Mouse (Mus musculus) embryonic facial prominence, embryonic 10.5 days (tissue): ENCODE results near the gene Gm11985. TPM values are rescaled to one million over a fixed set of nuclear protein-coding genes. Genes with fewer than 3 reads are reported as not detected.
"Not testable (repeated sequence)": the region's sequence is repeated elsewhere in the genome, so short reads cannot be mapped to it uniquely, and the experiment has no call there.

Source experiments
- DNase-seq: peaks from one replicate; pipeline ENCODE4 v3.0.0-alpha.2; 2017; ENCODE audit warnings: low spot score
- H3K27ac ChIP-seq: fragments of 300-500 bp; sonication (generic); replicated peaks from 2 replicates; pipeline ENCODE4 v1.5.1; 2016; ENCODE audit warnings: mild to moderate bottlenecking
- H3K27me3 ChIP-seq: fragments of 300-500 bp; sonication (generic); replicated peaks from 2 replicates; pipeline ENCODE4 v1.6.1; 2016; ENCODE audit warnings: low read depth, mild to moderate bottlenecking; ENCODE audit not compliant: poor library complexity, severe bottlenecking
- H3K36me3 ChIP-seq: fragments of 300-500 bp; sonication (generic); replicated peaks from 2 replicates; pipeline ENCODE4 v1.6.1; 2016; ENCODE audit warnings: mild to moderate bottlenecking, moderate library complexity
- H3K4me1 ChIP-seq: fragments of 300-500 bp; sonication (generic); 2 replicates; pipeline ENCODE4 v1.6.1; 2016
- H3K4me3 ChIP-seq: fragments of 300-500 bp; sonication (generic); 2 replicates; pipeline ENCODE4 v1.5.1; 2016; ENCODE audit warnings: mild to moderate bottlenecking, moderate library complexity
- H3K9me3 ChIP-seq: fragments of 300-500 bp; sonication (generic); 2 replicates; pipeline ENCODE4 v1.6.1; 2016; ENCODE audit warnings: mild to moderate bottlenecking
- WGBS: fragments of 180-500 bp; shearing (Covaris S2); methylation state at CpG from one replicate; pipeline ENCODE4 v1.1.7; 2016; 5-methylcytosine and 5-hydroxymethylcytosine counted together
- polyA plus RNA-seq: library from polyadenylated mRNA; unstranded; fragments of >200 nt; fragmentation: Nextera tagmentation; extraction: Ambion mirVana; gene quantifications from 2 replicates; pipeline ENCODE4 v1.2.1, GENCODE M21; 2016

Gene Gm11985
- polyA plus RNA-seq: 0.15 TPM in 1 of 2 replicates, not detected in the other

- no peak for DNase-seq
- Histone ChIP-seq H3K4me1 (peaks cover 34% of the 10 kb centered on the region), H3K9me3 (no peaks in the 10 kb centered on the region), H3K36me3 (no peaks in the 10 kb centered on the region), H3K4me3 (no peak within 1 kb of the TSS), H3K27ac (no peak within 1 kb of the TSS), H3K27me3 (no peaks in the 10 kb centered on the region)
- WGBS: 94% methylated on average over 13 of the region's 13 CpGs
Observed at GRCm38 (mm10) chr11:7188469-7188868, at the start of gene Gm11985. Gene Gm11985, minus strand, starts transcription at chr11:7188569.

- Histone ChIP-seq H3K4me1 (peaks cover 4% of the 10 kb centered on the region; the same call in 1 of the 2 replicates), H3K27me3 (no peaks in the 10 kb centered on the region), H3K9me3 (no peaks in the 10 kb centered on the region), H3K4me3 (no peak overlapping the region), H3K36me3 (no peaks in the 10 kb centered on the region), H3K27ac (no peak overlapping the region)
- peak; percentile 7 for DNase-seq
- 78% methylated on average over 6 of the region's 6 CpGs for WGBS
Observed at GRCm38 (mm10) chr11:7237712-7238111, 49.3 kb upstream of the Gm11985 start.

GRCm38 (mm10) chr11:7236751-7237150 is 48.4 kb upstream of the Gm11985 start:
- no peak overlapping the region for H3K4me3 ChIP-seq
- H3K9me3 ChIP-seq: no peaks in the 10 kb centered on the region
- H3K4me1 ChIP-seq: peaks cover 4% of the 10 kb centered on the region; the same call in 1 of the 2 replicates
- DNase-seq: no peak
- 92% methylated on average over 2 of the region's 2 CpGs for WGBS
- H3K27me3 ChIP-seq: no peaks in the 10 kb centered on the region
- no peak overlapping the region for H3K27ac ChIP-seq
- no peaks in the 10 kb centered on the region for H3K36me3 ChIP-seq

- no peak overlapping the region for H3K4me3 ChIP-seq
- 35% methylated on average over 3 of the region's 3 CpGs for WGBS
- H3K4me1 ChIP-seq: peaks cover 4% of the 10 kb centered on the region; the same call in 1 of the 2 replicates
- H3K27ac ChIP-seq: no peak overlapping the region
- H3K36me3 ChIP-seq: no peaks in the 10 kb centered on the region
- H3K27me3 ChIP-seq: no peaks in the 10 kb centered on the region
- DNase-seq: no peak
- no peaks in the 10 kb centered on the region for H3K9me3 ChIP-seq
Observed at GRCm38 (mm10) chr11:7234981-7235609, 46.7 kb upstream of the Gm11985 start.

- no peaks in the 10 kb centered on the region for H3K9me3 ChIP-seq
- no peak for DNase-seq
- no peak overlapping the region for H3K27ac ChIP-seq
- no peaks in the 10 kb centered on the region for H3K27me3 ChIP-seq
- H3K36me3 ChIP-seq: no peaks in the 10 kb centered on the region
- 71% methylated on average over 1 of the region's 1 CpGs for WGBS
- H3K4me3 ChIP-seq: no peak overlapping the region
- peaks cover 4% of the 10 kb centered on the region; the same call in 1 of the 2 replicates for H3K4me1 ChIP-seq
Observed at GRCm38 (mm10) chr11:7234436-7234835, 46.1 kb upstream of the Gm11985 start.

GRCm38 (mm10) chr11:7233333-7233732 is 45.0 kb upstream of the Gm11985 start:
- H3K4me3 ChIP-seq: no peak overlapping the region
- H3K4me1 ChIP-seq: peaks cover 4% of the 10 kb centered on the region; the same call in 1 of the 2 replicates
- no peaks in the 10 kb centered on the region for H3K9me3 ChIP-seq
- H3K36me3 ChIP-seq: no peaks in the 10 kb centered on the region
- no peaks in the 10 kb centered on the region for H3K27me3 ChIP-seq
- no peak for DNase-seq
- 88% methylated on average over 2 of the region's 2 CpGs for WGBS
- no peak overlapping the region for H3K27ac ChIP-seq

- 94% methylated on average over 4 of the region's 4 CpGs for WGBS
- Histone ChIP-seq H3K4me1 (peaks cover 13% of the 10 kb centered on the region), H3K4me3 (no peak overlapping the region)
Observed at GRCm38 (mm10) chr11:7231958-7232357, 43.6 kb upstream of the Gm11985 start.

GRCm38 (mm10) chr11:7230000-7230399 is 41.6 kb upstream of the Gm11985 start:
- WGBS: 77% methylated on average over 4 of the region's 4 CpGs
- Histone ChIP-seq H3K4me1 (peaks cover 15% of the 10 kb centered on the region), H3K9me3 (no peaks in the 10 kb centered on the region), H3K27me3 (no peaks in the 10 kb centered on the region), H3K27ac (no peak overlapping the region), H3K36me3 (no peaks in the 10 kb centered on the region), H3K4me3 (no peak overlapping the region)
- DNase-seq: peak; percentile 4

More at GRCm38 (mm10) chr11:7231958-7232357, 43.6 kb upstream of the Gm11985 start:
- no peak for DNase-seq
- no peaks in the 10 kb centered on the region for H3K27me3 ChIP-seq
- no peaks in the 10 kb centered on the region for H3K9me3 ChIP-seq
- no peak overlapping the region for H3K27ac ChIP-seq
- H3K36me3 ChIP-seq: no peaks in the 10 kb centered on the region

- no peaks in the 10 kb centered on the region for H3K36me3 ChIP-seq
- no peak overlapping the region for H3K4me3 ChIP-seq
- H3K4me1 ChIP-seq: peaks cover 15% of the 10 kb centered on the region
- WGBS: 87% methylated on average over 4 of the region's 4 CpGs
- no peak overlapping the region; the same call in 1 of the 2 replicates for H3K27ac ChIP-seq
- DNase-seq: peak; percentile 4
- H3K9me3 ChIP-seq: no peaks in the 10 kb centered on the region
- H3K27me3 ChIP-seq: no peaks in the 10 kb centered on the region
Observed at GRCm38 (mm10) chr11:7228107-7228506, 39.7 kb upstream of the Gm11985 start.

- no peaks in the 10 kb centered on the region for H3K27me3 ChIP-seq
- 70% methylated on average over 7 of the region's 7 CpGs for WGBS
- peak; percentile 26 for DNase-seq
- no peaks in the 10 kb centered on the region for H3K36me3 ChIP-seq
- no peak overlapping the region for H3K4me3 ChIP-seq
- no peaks in the 10 kb centered on the region for H3K9me3 ChIP-seq
- peaks cover 15% of the 10 kb centered on the region for H3K4me1 ChIP-seq
- peak overlapping the region; percentile 57 for H3K27ac ChIP-seq
Observed at GRCm38 (mm10) chr11:7226810-7227550, 38.6 kb upstream of the Gm11985 start.

GRCm38 (mm10) chr11:7226200-7226599 is 37.8 kb upstream of the Gm11985 start:
- peaks cover 15% of the 10 kb centered on the region for H3K4me1 ChIP-seq
- 0 out of 2 replicates have a peak overlapping the region, but pooled peaks have one; percentile 57 for H3K27ac ChIP-seq
- no peak overlapping the region for H3K4me3 ChIP-seq
- no peak for DNase-seq
- 88% methylated on average over 2 of the region's 2 CpGs for WGBS
- no peaks in the 10 kb centered on the region for H3K9me3 ChIP-seq
- no peaks in the 10 kb centered on the region for H3K36me3 ChIP-seq
- H3K27me3 ChIP-seq: no peaks in the 10 kb centered on the region

GRCm38 (mm10) chr11:7221826-7222225 is 33.5 kb upstream of the Gm11985 start:
- WGBS: 76% methylated on average over 8 of the region's 8 CpGs
- DNase-seq: peak; percentile 27
- not testable (repeated sequence) for H3K27ac ChIP-seq, H3K4me3 ChIP-seq, H3K27me3 ChIP-seq, H3K9me3 ChIP-seq, H3K4me1 ChIP-seq, H3K36me3 ChIP-seq

GRCm38 (mm10) chr11:7215703-7216102 is 27.3 kb upstream of the Gm11985 start:
- H3K4me3 ChIP-seq: no peak overlapping the region
- H3K4me1 ChIP-seq: peaks cover 46% of the 10 kb centered on the region
- WGBS: 14% methylated on average over 8 of the region's 8 CpGs
- peak; percentile 78 for DNase-seq
- H3K27ac ChIP-seq: no peak overlapping the region
- no peaks in the 10 kb centered on the region for H3K9me3 ChIP-seq
- peaks cover 42% of the 10 kb centered on the region for H3K27me3 ChIP-seq
- no peaks in the 10 kb centered on the region for H3K36me3 ChIP-seq
